Mouse (Mus musculus) A20 (cell line): ENCODE measurements around the gene Styx.
"Not testable (repeated sequence)": the region's sequence is repeated elsewhere in the genome, so short reads cannot be mapped to it uniquely, and the experiment has no call there.

Source experiments
- DNase-seq: peaks from one replicate; pipeline ENCODE4 v3.0.0-alpha.2; 2011; ENCODE audit warnings: low read depth, low spot score

Styx gene

DNA sequence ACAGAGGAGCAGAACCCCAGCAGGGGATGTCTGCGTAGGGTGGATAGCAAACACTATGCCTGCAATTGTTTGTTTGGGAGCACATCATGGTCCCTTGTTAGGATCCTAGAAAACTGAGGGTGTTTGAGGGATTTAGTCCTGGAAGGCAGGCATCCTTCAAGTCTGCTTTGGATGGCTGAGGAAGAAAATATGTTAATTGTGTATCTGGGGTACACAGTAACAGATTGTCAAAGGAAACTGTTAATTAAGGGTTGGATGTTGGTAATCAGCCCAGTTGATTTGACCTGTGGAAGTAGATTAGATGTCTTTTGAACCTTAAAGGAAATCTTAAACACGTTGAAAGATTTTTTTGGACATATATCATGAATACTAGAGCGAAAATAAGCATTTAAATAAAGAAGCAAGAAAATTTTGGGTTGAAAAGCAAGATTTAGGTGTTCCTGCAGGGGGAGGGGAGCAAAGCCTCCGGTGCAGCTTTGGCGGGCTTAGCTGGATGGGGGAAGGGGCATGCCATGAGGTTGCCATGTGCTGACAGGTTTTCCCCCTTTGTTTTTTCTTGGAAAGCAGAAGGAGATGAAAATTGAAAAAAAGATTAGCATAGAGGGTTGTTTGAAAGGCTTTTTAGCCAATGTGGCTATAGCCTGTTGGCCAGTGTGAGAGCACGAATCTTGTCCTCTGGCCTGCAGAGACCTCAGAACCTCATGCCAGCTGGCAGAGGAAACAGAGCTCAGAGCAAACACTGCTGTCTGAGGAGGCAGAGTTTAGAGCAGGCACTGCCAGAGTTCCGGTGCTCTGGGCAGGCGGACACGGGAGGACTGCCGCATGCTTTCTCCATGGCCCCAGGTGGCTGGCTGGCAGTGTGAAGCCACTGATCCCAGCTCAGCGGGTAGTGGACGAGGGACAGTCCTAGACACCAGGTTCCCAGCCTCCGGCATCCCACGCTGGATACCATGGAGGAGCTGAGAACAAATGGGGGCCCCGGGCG, 13.6 kb downstream of the Styx start:
- no peak for DNase-seq

DNA sequence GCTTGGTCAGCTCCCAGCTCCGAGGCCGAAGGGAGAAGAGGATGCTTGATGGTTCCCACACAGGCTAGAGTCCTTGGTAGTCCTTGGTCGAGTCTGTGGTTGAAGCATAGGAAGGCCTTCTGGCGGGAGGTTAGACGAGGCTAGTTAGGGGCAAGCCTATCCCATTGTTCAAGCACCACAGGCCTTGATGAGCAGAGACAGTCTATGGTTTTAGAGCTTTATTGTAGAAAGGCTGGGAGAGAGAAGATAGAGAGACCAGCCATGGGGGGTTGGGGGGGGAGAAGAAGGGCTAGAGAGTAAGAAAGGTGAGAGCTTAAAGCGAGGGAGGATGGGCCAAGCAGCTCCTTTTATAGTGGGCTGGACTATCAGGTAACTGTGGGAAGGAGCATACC, 14.3 kb downstream of the Styx start:
- DNase-seq: no peak

GRCm38 (mm10) chr14:45378771-45379170, 27.9 kb downstream of the Styx start:
- no peak for DNase-seq

DNA sequence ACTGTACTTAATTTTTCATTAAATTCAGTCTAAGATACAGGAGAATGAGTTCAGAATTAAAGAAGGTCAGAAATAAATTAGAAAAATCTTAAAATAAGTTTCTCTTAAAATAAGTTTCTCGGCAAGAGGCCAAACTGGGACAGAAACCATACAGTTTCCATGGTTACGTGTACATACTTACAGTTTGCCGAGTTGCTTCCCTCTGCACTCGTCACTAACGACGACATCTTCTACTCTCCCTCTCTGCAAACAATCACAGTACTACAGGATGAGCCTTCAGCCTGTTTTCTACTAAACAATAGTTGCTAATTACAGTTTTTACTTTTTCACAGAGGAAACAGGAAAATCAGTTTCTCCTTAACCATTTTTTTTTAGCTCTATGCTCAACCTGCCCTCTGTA, 29.9 kb downstream of the Styx start:
- DNase-seq: no peak

GRCm38 (mm10) chr14:45382912-45383311, 32.0 kb downstream of the Styx start:
- DNase-seq: peak; percentile 38

DNA sequence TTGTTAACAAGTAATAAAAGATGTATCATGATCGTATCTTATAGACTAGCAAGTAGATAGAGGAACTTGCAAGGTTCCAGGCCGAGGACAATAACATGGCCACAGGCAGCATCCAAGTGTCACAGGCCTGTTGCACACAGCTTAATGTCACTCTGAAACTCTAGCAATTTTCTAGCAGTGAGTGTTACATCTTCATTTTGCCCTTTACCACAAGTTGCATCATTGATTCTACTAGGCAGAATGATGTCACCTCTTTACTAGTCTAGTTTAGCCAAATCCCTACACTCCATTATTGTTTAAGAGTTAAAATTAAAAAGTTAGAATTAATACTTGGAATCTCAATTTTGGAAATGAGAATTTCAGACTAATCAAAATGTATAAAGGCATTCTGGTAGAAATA, 34.7 kb downstream of the Styx start:
- DNase-seq: no peak

DNA sequence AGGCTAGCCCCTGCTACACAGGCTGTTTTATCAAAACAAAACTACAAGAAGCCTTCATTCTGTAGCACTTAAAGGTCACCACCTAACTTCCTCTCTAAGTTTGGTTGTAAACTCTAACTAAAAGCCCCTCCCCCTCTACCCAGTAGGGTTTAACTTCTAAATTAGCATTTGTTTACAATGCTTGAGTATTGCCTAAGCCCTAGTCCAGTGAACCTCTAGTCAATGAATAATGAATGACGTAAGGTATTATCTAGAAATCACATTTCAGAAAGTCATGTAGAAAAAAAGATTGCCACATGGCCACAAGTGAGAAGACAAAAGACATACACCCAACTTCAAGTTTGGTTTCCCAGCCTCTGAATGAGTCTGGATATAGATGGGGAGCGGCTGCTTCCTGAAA, 36.6 kb downstream of the Styx start:
- peak; percentile 73 for DNase-seq

- DNase-seq: peak; percentile 91
These were observed 37.7 kb downstream of the Styx start for GRCm38 (mm10) chr14:45388345-45389181.

DNA sequence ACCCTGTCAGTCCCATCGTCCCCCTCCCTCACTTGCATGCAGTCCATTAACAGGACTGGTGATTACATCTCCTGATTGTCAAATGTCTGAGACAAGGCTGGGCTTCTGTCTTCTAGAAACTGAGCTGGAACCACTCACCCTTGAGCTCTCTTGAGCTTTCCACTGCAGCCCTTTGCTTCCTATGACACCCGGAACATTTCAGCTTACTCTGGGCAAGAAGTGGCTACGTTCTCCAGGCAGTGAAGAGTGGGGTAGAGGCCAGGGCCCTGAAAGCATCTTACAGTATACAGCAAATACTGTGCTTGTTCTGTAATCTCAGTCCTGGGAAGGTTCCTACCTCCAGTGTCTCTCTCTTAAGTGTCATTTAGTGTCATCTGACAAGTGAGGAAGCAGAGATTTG, 38.3 kb downstream of the Styx start:
- no peak for DNase-seq

DNA sequence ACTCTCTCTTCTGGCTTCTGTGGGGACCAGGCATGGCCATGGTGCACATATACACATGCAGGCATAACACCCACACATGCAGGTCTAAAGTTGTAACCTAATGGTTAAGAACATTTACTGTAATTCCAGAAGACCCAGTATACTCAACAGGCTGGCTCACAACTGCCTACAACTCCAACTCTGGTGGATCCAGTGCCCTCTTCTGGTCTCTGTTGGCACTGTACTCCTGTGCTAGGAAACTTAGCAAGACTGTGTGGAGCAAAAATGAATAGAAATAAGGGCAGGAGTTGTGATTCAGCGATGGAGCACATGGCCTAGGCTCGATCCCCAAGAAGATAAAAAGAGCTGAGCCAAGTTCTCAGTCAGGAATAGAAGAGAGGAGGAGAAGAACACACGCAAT, 48.9 kb downstream of the Styx start:
- DNase-seq: peak; percentile 27

- DNase-seq: no peak
These were observed 52.8 kb downstream of the Styx start for GRCm38 (mm10) chr14:45403651-45404050.

- DNase-seq: not testable (repeated sequence)
These were observed 53.9 kb downstream of the Styx start, which contains the start of gene Gnpnat1 for GRCm38 (mm10) chr14:45404813-45405212. Gene Gnpnat1, minus strand, starts transcription at chr14:45404913.

- no peak for DNase-seq
These were observed 65.4 kb downstream of the Styx start for GRCm38 (mm10) chr14:45416265-45416664.

- DNase-seq: no peak
These were observed 67.7 kb downstream of the Styx start for GRCm38 (mm10) chr14:45418553-45418952.

- DNase-seq: no peak
These were observed 68.4 kb downstream of the Styx start for GRCm38 (mm10) chr14:45419323-45419722.

DNA sequence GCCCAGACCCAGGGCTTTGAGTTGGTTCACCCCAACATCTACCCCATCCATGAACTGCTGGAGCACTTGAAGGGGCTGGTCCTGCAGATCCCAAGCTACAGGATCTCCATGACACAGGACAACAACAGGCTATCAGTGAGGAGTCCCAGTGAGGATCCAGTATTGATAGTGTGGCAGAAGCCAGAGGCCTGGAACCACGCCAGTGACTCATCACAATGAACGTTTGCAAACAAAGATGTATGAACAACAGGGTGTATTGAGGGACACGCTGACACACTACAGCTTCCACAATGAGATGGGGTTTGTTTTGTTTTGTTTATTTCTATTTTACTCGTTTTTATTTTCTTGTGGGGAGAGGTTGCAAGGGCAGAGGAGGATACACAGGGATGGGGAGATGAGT, 71.5 kb downstream of the Styx start:
- DNase-seq: no peak

GRCm38 (mm10) chr14:45423220-45423619, 72.3 kb downstream of the Styx start:
- peak; percentile 67 for DNase-seq

DNA sequence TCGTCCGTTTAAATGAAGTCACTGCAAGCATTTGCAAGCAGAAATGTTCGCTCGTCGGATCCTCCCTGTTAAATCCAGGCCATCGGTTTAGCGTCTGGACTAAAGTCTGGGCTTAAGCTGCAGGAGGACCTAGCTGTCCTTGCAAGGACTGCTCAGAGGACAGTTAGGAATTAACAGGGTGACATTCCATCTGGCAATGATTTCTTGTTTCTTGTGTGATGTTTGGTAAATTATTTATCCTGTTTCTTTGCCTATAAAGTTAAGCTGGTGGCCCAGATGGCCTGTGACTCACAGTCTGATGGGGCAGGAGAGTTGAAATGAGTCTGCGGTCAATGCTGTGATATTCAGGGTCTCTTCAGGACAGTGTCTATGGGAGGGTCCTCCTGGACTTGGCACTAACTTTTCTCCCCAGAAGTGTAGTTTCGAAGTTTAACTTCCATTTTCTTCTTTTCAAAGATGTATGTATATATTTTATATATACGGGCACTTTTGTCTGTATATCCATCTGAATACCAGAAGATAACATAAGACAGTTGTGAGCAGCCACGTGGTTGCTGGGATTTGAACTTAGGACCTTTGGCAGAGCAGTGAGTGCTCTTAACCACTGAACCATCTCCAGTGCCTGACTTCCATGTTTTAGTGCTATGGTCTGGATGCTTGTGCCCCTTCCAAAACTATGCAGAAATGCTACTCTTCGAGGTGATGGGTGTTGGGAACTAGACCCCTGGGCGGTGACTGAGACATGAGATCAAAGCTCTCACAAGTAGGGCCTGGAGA, 79.4 kb downstream of the Styx start:
- no peak for DNase-seq

GRCm38 (mm10) chr14:45432003-45432402, 81.1 kb downstream of the Styx start:
- DNase-seq: peak; percentile 29

GRCm38 (mm10) chr14:45434220-45434619, 83.3 kb downstream of the Styx start:
- DNase-seq: peak; percentile 26

DNA sequence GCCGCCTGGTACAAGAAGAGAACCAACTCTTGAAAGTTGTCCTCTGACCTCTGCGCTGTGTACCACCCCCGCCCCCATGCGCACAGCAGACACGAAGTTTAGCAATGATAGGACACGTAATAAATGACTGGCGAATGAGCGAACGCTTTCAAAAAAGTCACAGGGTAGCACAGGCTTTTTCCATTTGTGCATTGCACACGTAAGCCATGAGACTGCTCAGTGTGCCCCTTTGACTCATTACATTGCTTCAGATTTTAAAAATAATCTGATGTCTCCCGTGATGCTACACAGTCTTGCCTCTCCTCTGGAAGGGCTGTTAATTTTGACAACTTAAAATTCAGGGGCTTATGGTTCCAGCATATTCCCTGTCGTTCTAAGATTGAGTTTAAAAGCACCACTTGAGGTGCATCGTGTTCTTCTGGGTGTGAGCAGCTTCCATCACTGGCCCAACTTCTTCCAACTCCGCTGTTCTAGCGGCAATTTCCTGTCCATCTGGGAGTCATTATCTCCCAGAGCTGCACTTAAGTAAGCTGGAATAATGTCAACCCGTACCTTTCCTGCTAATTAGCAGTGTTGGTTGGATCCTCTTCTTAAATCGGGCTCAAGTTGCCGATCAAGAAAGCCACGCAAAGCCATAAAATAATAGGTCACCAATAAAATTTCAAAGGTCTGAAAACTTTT, 87.5 kb downstream of the Styx start:
- no peak for DNase-seq
